Mouse (Mus musculus) cortical plate, adult 2 months (tissue): ENCODE data around the gene Ninj1. TPM values are rescaled to one million over a fixed set of nuclear protein-coding genes. Genes with fewer than 3 reads are reported as not detected.

Source experiments
- H3K27ac ChIP-seq: fragments of 200-500 bp; 2 replicates; pipeline ENCODE4 v1.5.1; 2012; ENCODE audit warnings: low read length, control low read depth, inconsistent platforms; ENCODE audit not compliant: insufficient read depth
- H3K4me1 ChIP-seq: fragments of 200-500 bp; 2 replicates; pipeline ENCODE4 v1.6.1; 2011; ENCODE audit warnings: low read length; ENCODE audit not compliant: control insufficient read depth, insufficient read depth
- H3K4me3 ChIP-seq: fragments of 200-500 bp; 2 replicates; pipeline ENCODE4 v1.5.1; 2011; ENCODE audit warnings: mild to moderate bottlenecking, low read length, control low read depth; ENCODE audit not compliant: insufficient read depth
- CTCF ChIP-seq: fragments of 200-500 bp; IDR thresholded peaks from 2 replicates; pipeline ENCODE4 v1.5.1; 2011; ENCODE audit warnings: mild to moderate bottlenecking, control low read depth, low read length; ENCODE audit not compliant: insufficient read depth; ENCODE audit errors: extremely low read depth
- POLR2A ChIP-seq: fragments of 200-500 bp; IDR thresholded peaks from 2 replicates; pipeline ENCODE4 v1.6.1; 2011; ENCODE audit warnings: mild to moderate bottlenecking, low read length, control low read depth; ENCODE audit not compliant: insufficient read depth; ENCODE audit errors: extremely low read depth
- polyA plus RNA-seq: library from polyadenylated mRNA; depleted of rRNA; stranded (reverse); fragments of >200 nt; gene quantifications from 2 replicates; pipeline ENCODE4 v1.2.3, GENCODE M21; 2012

Gene Ninj1
- polyA plus RNA-seq, 1 experiment: 50.2 TPM

- H3K4me1 ChIP-seq: peaks cover 4% of the 10 kb centered on the region
- H3K4me3 ChIP-seq: no peak overlapping the region
- TF ChIP-seq CTCF (no peak), POLR2A (no peak)
- H3K27ac ChIP-seq: no peak overlapping the region
These were observed 7.0 kb upstream of the Ninj1 start for GRCm38 (mm10) chr13:49180274-49180673.

DNA sequence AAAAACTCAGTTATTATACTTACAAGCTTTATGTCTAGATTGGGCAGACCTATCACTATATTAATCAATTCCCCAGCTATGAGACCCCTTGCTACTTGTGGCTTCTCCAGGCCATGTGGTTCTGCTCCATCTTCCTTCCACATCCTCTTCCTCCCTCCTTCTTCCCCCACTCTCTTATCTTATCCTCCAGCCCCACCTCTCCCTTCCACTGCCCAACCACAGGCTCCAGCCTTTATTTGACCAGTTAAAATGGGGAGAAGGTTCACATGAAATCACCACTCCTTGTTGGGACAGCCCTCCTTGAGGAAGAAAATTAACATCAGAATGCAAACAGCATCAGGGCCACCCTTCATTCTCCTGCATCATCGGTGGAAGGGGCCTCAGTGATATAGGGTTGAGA, 6.6 kb upstream of the Ninj1 start:
- H3K27ac ChIP-seq: no peak overlapping the region
- H3K4me1 ChIP-seq: peaks cover 4% of the 10 kb centered on the region
- TF ChIP-seq POLR2A (no peak), CTCF (no peak)
- H3K4me3 ChIP-seq: no peak overlapping the region

DNA sequence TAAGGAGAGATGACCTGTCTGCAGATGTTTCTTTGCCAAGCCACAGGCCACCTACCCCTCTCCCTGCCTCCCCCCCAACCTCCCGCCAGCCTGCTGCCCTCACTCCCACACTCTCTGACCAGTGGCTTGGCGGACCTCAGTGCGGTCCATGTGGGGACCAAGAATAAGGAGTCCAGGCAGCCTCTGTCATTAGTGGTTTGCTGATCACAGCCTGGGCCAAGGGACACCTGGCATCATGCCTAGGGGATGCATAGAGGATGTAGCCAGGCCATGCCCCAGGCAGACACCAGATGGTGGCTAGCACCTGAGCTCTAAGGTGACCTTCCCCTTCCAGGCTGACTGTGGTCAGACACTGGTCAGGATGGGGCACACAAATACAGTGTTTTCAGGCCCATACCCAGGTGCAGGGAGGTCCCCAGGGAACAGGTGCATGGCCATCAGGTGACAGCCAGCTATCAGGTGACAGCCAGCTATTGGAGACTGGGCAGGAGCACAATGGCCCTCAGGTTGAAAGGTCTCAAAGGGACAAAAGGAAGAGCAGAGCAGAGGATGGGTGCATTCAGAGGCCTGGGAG, 5.8 kb upstream of the Ninj1 start:
- H3K4me3 ChIP-seq: no peak overlapping the region
- TF ChIP-seq POLR2A: no peak
- TF ChIP-seq CTCF: no peak
- peaks cover 4% of the 10 kb centered on the region for H3K4me1 ChIP-seq
- no peak overlapping the region for H3K27ac ChIP-seq

DNA sequence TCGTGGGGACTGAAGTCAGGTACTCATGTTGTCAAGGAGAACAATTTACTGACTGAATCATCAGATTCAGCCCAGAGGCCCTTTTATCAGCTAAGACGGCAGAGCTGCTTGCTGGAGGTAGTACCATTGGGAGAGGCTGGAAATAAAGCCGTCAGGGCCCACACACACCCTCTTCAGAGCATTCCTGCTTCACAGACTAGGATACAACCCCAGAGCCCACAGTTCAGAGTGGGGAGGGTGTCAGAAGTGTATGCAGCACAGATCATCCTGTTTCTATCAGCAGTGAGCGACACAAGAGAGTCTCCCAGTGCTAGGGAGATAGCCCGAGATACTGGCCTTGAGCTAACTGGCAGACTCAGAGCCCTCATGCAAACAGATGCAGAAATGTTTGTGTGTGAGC, 4.1 kb upstream of the Ninj1 start:
- TF ChIP-seq CTCF (no peak), POLR2A (no peak)
- Histone ChIP-seq H3K4me3 (no peak overlapping the region), H3K27ac (no peak overlapping the region), H3K4me1 (peaks cover 8% of the 10 kb centered on the region)

DNA sequence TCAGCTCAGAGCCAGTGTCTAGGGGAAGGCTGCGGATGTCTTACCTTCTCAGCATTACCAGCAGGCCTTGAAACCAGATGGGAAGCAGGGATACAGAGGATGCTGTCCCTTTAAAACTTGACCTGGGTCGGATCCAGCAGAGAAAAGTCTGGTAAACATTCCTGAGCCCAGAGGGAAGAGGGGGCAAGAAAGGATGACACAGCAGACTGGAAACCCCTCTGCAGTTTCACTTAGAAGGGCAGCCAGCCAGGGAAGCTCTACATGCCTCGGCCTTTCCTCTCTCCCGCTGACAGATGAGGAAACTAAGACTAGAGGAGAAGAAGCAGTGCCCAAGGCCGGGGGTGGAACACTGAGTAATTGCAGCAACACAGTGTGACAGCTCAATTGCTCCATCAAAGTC, 3.6 kb upstream of the Ninj1 start:
- H3K4me3 ChIP-seq: no peak overlapping the region
- peaks cover 8% of the 10 kb centered on the region for H3K4me1 ChIP-seq
- no peak for TF ChIP-seq POLR2A
- TF ChIP-seq CTCF: no peak
- H3K27ac ChIP-seq: no peak overlapping the region

GRCm38 (mm10) chr13:49186798-49187287, 442 bp upstream of the Ninj1 start:
- TF ChIP-seq CTCF: no peak
- TF ChIP-seq POLR2A: no peak
- Histone ChIP-seq H3K27ac (peak overlapping the region; percentile 27), H3K4me1 (peaks cover 5% of the 10 kb centered on the region; the same call in 1 of the 2 replicates), H3K4me3 (peak overlapping the region; percentile 40)

- H3K27ac ChIP-seq: 0 out of 2 replicates have a peak overlapping the region, but pooled peaks have one; percentile 91
- peak overlapping the region; percentile 40 for H3K4me3 ChIP-seq
- TF ChIP-seq POLR2A (no peak), CTCF (no peak)
These were observed 1.1 kb downstream of the Ninj1 start for GRCm38 (mm10) chr13:49188219-49188965.

DNA sequence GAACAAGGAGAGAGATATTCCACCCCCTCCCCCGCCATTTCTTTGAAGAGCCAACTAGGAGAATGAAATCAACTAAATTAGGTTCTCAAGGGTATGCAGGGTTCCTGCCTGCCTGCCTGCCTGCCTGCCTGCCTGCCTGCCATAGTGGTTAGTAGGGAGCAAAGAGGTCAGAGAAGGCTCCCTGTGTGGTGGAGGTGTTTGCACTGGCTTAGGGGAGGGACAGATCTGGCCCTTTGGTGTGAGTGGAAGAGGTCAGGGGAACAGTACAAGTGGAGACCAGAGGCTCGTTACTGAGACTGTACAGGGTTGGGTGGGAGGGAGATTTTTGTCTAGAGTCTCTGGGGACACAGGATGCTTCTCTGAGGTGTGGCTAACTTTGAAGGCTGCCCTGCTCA, 1.7 kb downstream of the Ninj1 start:
- peaks cover 4% of the 10 kb centered on the region; the same call in 1 of the 2 replicates for H3K4me1 ChIP-seq
- no peak overlapping the region for H3K27ac ChIP-seq
- H3K4me3 ChIP-seq: no peak overlapping the region
- TF ChIP-seq POLR2A (no peak), CTCF (no peak)

More at GRCm38 (mm10) chr13:49188219-49188965, 1.1 kb downstream of the Ninj1 start:
- H3K4me1 ChIP-seq: peaks cover 4% of the 10 kb centered on the region; the same call in 1 of the 2 replicates

DNA sequence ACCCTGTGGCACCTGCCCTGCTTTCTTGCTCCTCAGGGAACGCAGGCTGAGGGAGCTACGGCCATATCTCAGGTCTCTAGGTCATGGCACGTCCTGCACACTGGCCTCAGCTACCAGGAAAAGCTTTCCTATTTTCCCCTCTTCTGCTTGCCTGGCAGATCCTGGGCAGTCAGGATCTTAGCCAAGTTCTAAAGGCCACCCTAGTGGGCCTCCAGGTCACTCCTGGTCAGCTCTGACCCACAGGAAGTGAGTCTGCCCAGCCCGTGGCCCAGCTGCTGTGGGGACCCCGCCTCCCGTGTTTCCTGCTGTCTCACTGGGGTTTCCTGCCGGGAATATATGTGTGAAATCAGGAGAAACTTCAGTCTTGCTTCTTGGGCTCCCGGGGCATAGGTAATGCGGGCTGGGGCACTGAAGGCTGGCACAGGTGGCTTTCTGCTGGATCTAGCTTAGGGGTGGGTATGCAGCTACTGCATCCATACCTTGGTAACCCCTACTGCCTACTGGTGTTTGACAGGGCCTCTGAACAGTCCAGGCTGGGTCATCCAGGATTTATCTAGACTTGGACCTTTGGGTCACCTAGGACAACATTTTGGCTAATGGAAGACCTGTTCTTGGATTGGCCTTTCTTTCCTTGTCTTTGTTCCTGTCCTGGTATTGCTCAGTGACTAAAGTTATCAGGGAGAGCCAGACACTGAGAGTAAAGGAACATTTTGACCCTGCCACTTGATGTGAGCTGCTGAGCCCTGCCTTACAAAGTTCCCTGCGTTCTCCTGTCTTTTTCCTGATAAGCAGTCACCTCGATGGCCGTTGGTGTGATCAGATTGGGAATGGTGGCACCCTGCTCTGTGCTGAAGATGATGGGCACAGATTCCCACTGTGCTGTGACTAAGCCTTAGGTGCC, 2.9 kb downstream of the Ninj1 start:
- H3K27ac ChIP-seq: no peak overlapping the region
- TF ChIP-seq CTCF: no peak
- TF ChIP-seq POLR2A: no peak
- peaks cover 4% of the 10 kb centered on the region; the same call in 1 of the 2 replicates for H3K4me1 ChIP-seq
- no peak overlapping the region for H3K4me3 ChIP-seq
